Comparison of ENCODE assay signal across 25 mouse cellular contexts in the genomic region with DNA sequence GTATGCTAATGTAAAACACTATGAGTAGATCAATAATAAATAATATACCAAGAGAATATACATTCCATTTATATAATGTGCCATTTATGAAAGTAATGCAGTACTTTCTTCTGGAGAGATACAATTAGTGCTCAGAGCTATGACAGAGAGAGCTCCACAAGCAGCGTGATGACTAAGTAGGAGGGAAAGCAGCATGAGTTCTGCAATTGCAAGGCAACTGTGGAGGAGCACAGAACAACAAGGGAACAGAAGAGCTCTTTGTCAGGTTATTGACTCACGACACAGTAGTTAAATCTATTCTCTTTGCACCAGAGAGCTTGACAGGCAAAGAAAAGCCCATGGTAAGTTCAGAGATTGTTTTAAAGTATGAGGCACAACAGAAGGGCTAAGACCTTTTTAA.
A peak's percentile ranks its signal among the peaks of the same experiment; 100 is the strongest.
DNase-seq lines count a peak whose midpoint lies in the region; ATAC-seq and TF ChIP-seq lines count a peak whose summit lies in the region.
"Had no signal": no experiment of that assay in that cellular context is flagged by ENCODE, and none has a peak within 500 bp of the region (broad histone marks: within the 10 kb centered on the region; RNA-seq: fewer than 3 reads in every experiment).

No protein-coding gene starts in this region.

- no peaks in the 10 kb centered on the region for H3K4me1 ChIP-seq in stomach, postnatal 0 days (replicated peaks; ENCODE audit: control insufficient read depth, insufficient read depth)
- H3K4me1 ChIP-seq: heart, embryonic 13.5 days; limb, embryonic 13.5 days; lung, embryonic 15.5 days had no signal

- peak; percentile 90 for ATAC-seq in frontal cortex, adult (ENCODE audit: low TSS enrichment)
- no peak for ATAC-seq in stomach, postnatal 0 days (ENCODE audit: low FRiP score, low TSS enrichment)
- ATAC-seq: hindbrain, embryonic 16.5 days had no signal

- 36% methylated on average over 2 of the region's 2 CpGs for WGBS in stomach, postnatal 0 days

- no peak overlapping the region for H3K4me3 ChIP-seq in stomach, postnatal 0 days (ENCODE audit: low read depth, low read length)
- H3K4me3 ChIP-seq: erythroblast, embryonic 14.5 days; heart, embryonic 13.5 days; left cerebral cortex, adult 2 months; limb, embryonic 13.5 days; lung, embryonic 15.5 days; midbrain, embryonic 12.5 days had no signal

- TF ChIP-seq CTCF in stomach, postnatal 0 days (IDR thresholded peaks at IDR 0.05; ENCODE audit: low read depth), result no peak

- no peak overlapping the region for H3K9ac ChIP-seq in stomach, postnatal 0 days (ENCODE audit: low read length)
- H3K9ac ChIP-seq: heart, embryonic 13.5 days; limb, embryonic 13.5 days; lung, embryonic 15.5 days; midbrain, embryonic 12.5 days had no signal

- TF ChIP-seq EP300 in stomach, postnatal 0 days (optimal IDR thresholded peaks at IDR 0.05), result no peak

- H3K36me3 ChIP-seq in stomach, postnatal 0 days (ENCODE audit: control insufficient read depth, insufficient read depth, low read length), result no peaks in the 10 kb centered on the region
- H3K36me3 ChIP-seq: heart, embryonic 13.5 days; limb, embryonic 13.5 days; lung, embryonic 15.5 days; midbrain, embryonic 12.5 days had no signal

- no peaks in the 10 kb centered on the region for H3K9me3 ChIP-seq in stomach, postnatal 0 days (ENCODE audit: control insufficient read depth, low read length)
- H3K9me3 ChIP-seq: heart, embryonic 13.5 days; limb, embryonic 13.5 days; lung, embryonic 15.5 days; midbrain, embryonic 12.5 days had no signal

- H3K4me2 ChIP-seq in stomach, postnatal 0 days (replicated peaks; ENCODE audit: low read depth), result no peak overlapping the region
- H3K4me2 ChIP-seq: heart, embryonic 13.5 days; limb, embryonic 13.5 days; liver, embryonic 11.5 days; lung, embryonic 15.5 days; midbrain, embryonic 12.5 days had no signal

- no peak for DNase-seq in frontal cortex, postnatal 10 days (ENCODE audit: low spot score in 2 of 2)
- DNase-seq in left cerebral cortex, adult 9 months (ENCODE audit: low spot score in 2 of 2), result peak; percentile 8 to 10
- no peak for DNase-seq in left cerebral cortex, adult 11 months (ENCODE audit: low spot score)
- peak; percentile 17 for DNase-seq in 416B (ENCODE audit: low read depth)
- peak; percentile 76 for DNase-seq in brain, adult 2 months (ENCODE audit: low read depth, low spot score)
- no peak for DNase-seq in stomach, postnatal 0 days (ENCODE audit: low spot score)
- DNase-seq: adrenal gland, adult 8-10 months; B cell, adult 2 months; cerebellum, adult 8-10 months; cerebellum, postnatal 25 days; gastrocnemius, postnatal 10 days; heart, postnatal 10 days; kidney, adult 18-20 months; kidney, postnatal 36 days; retina, postnatal 1 day; thymus, postnatal 4 days had no signal

- H3K27me3 ChIP-seq in stomach, postnatal 0 days (ENCODE audit: control insufficient read depth, insufficient read depth, low read length), result no peaks in the 10 kb centered on the region
- H3K27me3 ChIP-seq: heart, embryonic 13.5 days; limb, embryonic 13.5 days; lung, embryonic 15.5 days; midbrain, embryonic 12.5 days had no signal

- no peak overlapping the region for H3K27ac ChIP-seq in stomach, postnatal 0 days (replicated peaks)
- H3K27ac ChIP-seq: heart, embryonic 13.5 days; left cerebral cortex, adult 2 months; limb, embryonic 13.5 days; lung, embryonic 15.5 days; midbrain, embryonic 12.5 days had no signal

Comparison
In these comparisons a context has a peak if more than half of its experiments do, and no peak if none do; other contexts are left out.
1. DNase-seq: peak in left cerebral cortex, adult 9 months (2 of 2), 416B (single experiment) and brain, adult 2 months (single experiment); none in frontal cortex, postnatal 10 days (0 of 2), left cerebral cortex, adult 11 months (single experiment) and stomach, postnatal 0 days (single experiment).